Mouse (Mus musculus) heart, postnatal 0 days (tissue): ENCODE measurements at regions not wholly inside any gene's neighbourhood (a gene's known extent, or its start where the extent isn't known, plus 50 kb on each side); places are given as distances from the start of the nearest gene placed in this dataset.

Source experiments
- CTCF ChIP-seq: IDR thresholded peaks from 2 replicates; pipeline ENCODE4 v1.5.1; 2016; ENCODE audit warnings: antibody characterized with exemption, control low read depth, low read depth
- EP300 ChIP-seq: IDR thresholded peaks from 2 replicates; pipeline ENCODE4 v1.6.1; 2016; ENCODE audit warnings: antibody characterized with exemption, low read depth

- TF ChIP-seq CTCF (no peak), EP300 (no peak)
These were observed 207.4 kb downstream of the Mex3b start for GRCm38 (mm10) chr7:83074399-83074970.
